Mouse (Mus musculus): Measurements from ENCODE around the gene Smagp. TPM values are rescaled to one million over a fixed set of nuclear protein-coding genes. Genes with fewer than 3 reads are reported as not detected.

Smagp gene
- 9.2 and 10.1 TPM in 2 replicates for polyA plus RNA-seq (2015; fragmentation: Nextera tagmentation; extraction: Ambion mirVana)

DNA sequence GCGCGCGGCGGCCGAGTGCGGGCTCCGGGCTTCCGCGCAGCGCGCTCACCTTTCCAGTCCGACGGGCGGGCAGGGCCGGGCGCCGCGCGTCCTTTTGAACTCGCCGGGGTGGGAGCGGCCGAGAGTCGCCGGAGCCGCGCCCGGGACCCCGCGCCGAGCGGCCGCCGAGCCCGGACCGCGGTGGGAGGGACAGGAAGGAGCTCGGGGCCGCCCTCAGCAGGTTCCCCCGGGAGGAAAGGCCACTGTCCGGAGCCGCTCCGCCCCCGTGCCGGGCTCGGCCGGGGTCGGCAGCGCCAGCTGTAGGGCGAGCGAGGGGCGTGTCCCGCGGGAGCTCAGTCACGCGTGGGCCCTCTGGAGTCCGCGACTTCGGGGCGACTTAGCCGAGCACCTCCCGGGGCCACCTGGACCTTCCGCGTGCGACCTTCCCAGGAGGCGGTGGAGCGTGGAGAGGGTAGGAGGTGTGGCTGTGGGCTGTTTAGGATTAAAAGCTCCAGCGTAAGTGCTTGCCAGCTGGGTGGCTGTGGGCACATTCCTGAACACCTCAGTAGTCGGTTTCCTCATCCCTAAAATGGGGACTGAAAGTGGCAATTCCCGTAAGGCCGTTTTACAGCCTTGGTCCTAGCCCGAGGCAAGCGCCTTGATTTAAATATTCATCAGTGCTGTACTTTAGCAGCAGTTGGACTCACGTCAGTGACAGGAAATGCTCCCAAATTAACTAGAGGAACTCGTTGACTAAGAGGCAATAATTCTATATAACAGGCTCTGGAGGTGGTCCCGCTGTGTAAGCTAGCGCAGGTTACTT, at the start of gene Smagp:
Gene Smagp, minus strand, starts transcription at position 241 of the 802 bp plus-strand sequence.
- peaks cover 69% of the 10 kb centered on the region for H3K27me3 ChIP-seq

GRCm38 (mm10) chr15:100686434-100686833, 49.7 kb upstream of the Smagp start:
- no peak overlapping the region for H3K27ac ChIP-seq
- H3K4me3 ChIP-seq: no peak overlapping the region
- H3K9ac ChIP-seq: no peak overlapping the region
- H3K9me3 ChIP-seq: peaks cover 9% of the 10 kb centered on the region
- H3K4me1 ChIP-seq: peaks cover 6% of the 10 kb centered on the region; the same call in 1 of the 2 replicates
- no peaks in the 10 kb centered on the region for H3K36me3 ChIP-seq
- peaks cover 10% of the 10 kb centered on the region; the same call in 1 of the 2 replicates for H3K27me3 ChIP-seq
- WGBS: 81% methylated on average over 6 of the region's 6 CpGs
- ATAC-seq (ENCODE audit: insufficient number of reproducible peaks, insufficient read depth, low FRiP score, low TSS enrichment, low read depth): no peak
- no peak overlapping the region for H3K4me2 ChIP-seq

More for the DNA sequence above, at the start of gene Smagp:
- Histone ChIP-seq H3K4me2 (peak within 1 kb of the TSS; percentile 98), H3K36me3 (no peaks in the 10 kb centered on the region), H3K27ac (no peak within 1 kb of the TSS), H3K9me3 (no peaks in the 10 kb centered on the region), H3K4me1 (peaks cover 17% of the 10 kb centered on the region), H3K9ac (peak within 1 kb of the TSS; percentile 64), H3K4me3 (peak within 1 kb of the TSS; percentile 56)
- no peak for ATAC-seq (ENCODE audit: insufficient number of reproducible peaks, insufficient read depth, low FRiP score, low TSS enrichment, low read depth)
- WGBS: under 1% methylated on average over 77 of the region's 77 CpGs

DNA sequence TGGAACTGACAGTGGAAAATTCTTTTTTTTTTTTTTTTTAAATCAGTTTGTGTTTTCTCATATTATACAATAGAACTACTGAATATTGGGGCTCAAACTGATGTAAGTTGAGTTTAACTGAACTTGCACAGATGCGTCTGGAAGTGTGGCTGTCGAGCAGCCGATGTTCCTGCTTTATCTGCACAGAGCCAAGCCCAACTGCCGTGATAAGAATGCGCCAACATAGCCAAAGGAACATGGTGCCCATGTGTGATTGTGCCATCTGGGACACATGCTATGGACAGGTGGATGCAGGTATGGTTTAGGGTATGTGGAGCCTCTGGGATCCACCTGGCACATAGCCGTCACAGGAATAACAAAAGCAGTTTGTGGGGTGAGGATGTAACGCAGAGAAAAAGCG, 49.1 kb upstream of the Smagp start:
- 83% methylated on average over 8 of the region's 8 CpGs for WGBS
- Histone ChIP-seq H3K9me3 (peaks cover 9% of the 10 kb centered on the region), H3K4me3 (no peak overlapping the region), H3K4me1 (peaks cover 6% of the 10 kb centered on the region; the same call in 1 of the 2 replicates), H3K9ac (no peak overlapping the region), H3K4me2 (no peak overlapping the region), H3K36me3 (no peaks in the 10 kb centered on the region), H3K27me3 (peaks cover 10% of the 10 kb centered on the region; the same call in 1 of the 2 replicates), H3K27ac (no peak overlapping the region)
- ATAC-seq (ENCODE audit: insufficient number of reproducible peaks, insufficient read depth, low FRiP score, low TSS enrichment, low read depth): no peak

DNA sequence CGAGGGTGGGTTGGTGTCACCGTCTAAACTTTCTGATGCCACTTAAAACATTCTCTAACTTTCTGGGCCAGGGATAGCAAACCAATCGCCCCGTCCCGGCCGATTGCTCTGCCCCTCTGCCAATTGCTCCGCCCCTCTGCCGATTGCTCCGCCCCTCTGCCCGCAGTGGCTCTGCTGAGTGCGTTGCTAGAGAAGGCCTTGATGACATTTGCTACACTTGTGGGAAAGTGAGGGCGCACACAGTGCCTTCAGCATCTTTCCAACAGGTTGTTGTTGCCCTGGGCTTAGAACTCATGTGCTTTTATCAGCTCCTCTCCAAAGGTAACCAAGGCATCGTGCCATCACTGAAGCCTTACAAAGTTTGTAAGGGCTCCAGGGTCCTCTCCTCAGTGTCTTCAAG, 48.5 kb upstream of the Smagp start:
- Histone ChIP-seq H3K4me2 (no peak overlapping the region; the same call in 1 of the 2 replicates), H3K27me3 (peaks cover 10% of the 10 kb centered on the region; the same call in 1 of the 2 replicates), H3K36me3 (no peaks in the 10 kb centered on the region), H3K4me3 (no peak overlapping the region), H3K4me1 (peaks cover 6% of the 10 kb centered on the region; the same call in 1 of the 2 replicates), H3K9me3 (peaks cover 6% of the 10 kb centered on the region), H3K9ac (no peak overlapping the region), H3K27ac (no peak overlapping the region)
- ATAC-seq (ENCODE audit: insufficient number of reproducible peaks, insufficient read depth, low FRiP score, low TSS enrichment, low read depth): no peak
- 24% methylated on average over 13 of the region's 13 CpGs for WGBS

DNA sequence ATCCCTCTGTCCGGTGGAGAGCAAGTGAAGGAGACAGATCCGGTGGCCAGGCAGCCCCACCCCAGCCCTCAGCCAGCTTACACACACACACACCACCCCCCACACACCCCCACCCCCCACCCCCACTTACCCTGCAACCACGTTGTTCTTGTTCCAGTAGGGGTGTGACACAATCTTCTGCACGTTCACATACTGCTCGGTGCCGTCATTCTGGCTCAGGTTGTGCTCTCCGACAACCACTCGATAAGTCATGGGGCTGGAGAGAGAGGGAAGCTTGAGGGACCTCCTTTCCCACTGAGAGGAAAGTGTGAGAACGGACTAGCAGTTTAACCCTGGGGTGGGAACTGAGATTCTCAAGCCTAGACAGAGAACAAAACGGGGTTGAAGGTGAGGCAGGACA, 47.7 kb upstream of the Smagp start:
- no peak overlapping the region for H3K9ac ChIP-seq
- WGBS: 69% methylated on average over 10 of the region's 10 CpGs
- peaks cover 10% of the 10 kb centered on the region; the same call in 1 of the 2 replicates for H3K27me3 ChIP-seq
- ATAC-seq (ENCODE audit: insufficient number of reproducible peaks, insufficient read depth, low FRiP score, low TSS enrichment, low read depth): no peak
- H3K27ac ChIP-seq: no peak overlapping the region
- peaks cover 6% of the 10 kb centered on the region; the same call in 1 of the 2 replicates for H3K4me1 ChIP-seq
- H3K9me3 ChIP-seq: no peaks in the 10 kb centered on the region
- no peak overlapping the region for H3K4me3 ChIP-seq
- no peak overlapping the region for H3K4me2 ChIP-seq
- no peaks in the 10 kb centered on the region for H3K36me3 ChIP-seq

- Histone ChIP-seq H3K36me3 (no peaks in the 10 kb centered on the region), H3K4me2 (no peak overlapping the region), H3K4me3 (no peak overlapping the region), H3K9ac (no peak overlapping the region), H3K4me1 (peaks cover 6% of the 10 kb centered on the region; the same call in 1 of the 2 replicates), H3K27ac (no peak overlapping the region), H3K27me3 (peaks cover 10% of the 10 kb centered on the region; the same call in 1 of the 2 replicates), H3K9me3 (no peaks in the 10 kb centered on the region)
- ATAC-seq (ENCODE audit: insufficient number of reproducible peaks, insufficient read depth, low FRiP score, low TSS enrichment, low read depth): no peak
- 44% methylated on average over 2 of the region's 2 CpGs for WGBS
Measured at GRCm38 (mm10) chr15:100683041-100683440, 46.3 kb upstream of the Smagp start.

- Histone ChIP-seq H3K36me3 (no peaks in the 10 kb centered on the region), H3K4me1 (peaks cover 3% of the 10 kb centered on the region; the same call in 1 of the 2 replicates), H3K9me3 (no peaks in the 10 kb centered on the region), H3K9ac (no peak overlapping the region), H3K4me3 (no peak overlapping the region), H3K4me2 (no peak overlapping the region), H3K27ac (no peak overlapping the region), H3K27me3 (peaks cover 10% of the 10 kb centered on the region; the same call in 1 of the 2 replicates)
- WGBS: 32% methylated on average over 7 of the region's 7 CpGs
- ATAC-seq (ENCODE audit: insufficient number of reproducible peaks, insufficient read depth, low FRiP score, low TSS enrichment, low read depth): no peak
Measured at GRCm38 (mm10) chr15:100681770-100682169, 45.0 kb upstream of the Smagp start.

DNA sequence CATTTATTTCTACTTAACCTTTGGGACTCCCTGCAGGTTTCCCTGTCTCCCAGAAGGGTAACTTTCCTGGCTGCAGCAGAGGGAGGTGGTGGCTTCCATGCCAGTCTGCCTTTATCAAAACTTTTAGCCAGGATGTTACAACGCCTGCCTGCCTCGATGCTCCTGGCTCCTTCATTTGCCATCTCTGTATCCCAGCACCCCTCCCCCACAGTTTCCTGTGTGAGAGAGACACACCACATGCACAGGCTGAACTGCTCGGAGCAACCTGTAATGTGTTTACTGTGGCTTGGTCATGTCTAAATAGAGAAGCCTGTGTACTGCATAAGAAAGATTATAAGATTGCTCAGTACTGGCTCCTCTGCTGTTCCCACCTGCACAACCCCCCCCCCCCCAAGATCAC, 43.6 kb upstream of the Smagp start:
- WGBS: 39% methylated on average over 3 of the region's 3 CpGs
- Histone ChIP-seq H3K36me3 (no peaks in the 10 kb centered on the region), H3K9me3 (no peaks in the 10 kb centered on the region), H3K4me1 (peaks cover 3% of the 10 kb centered on the region; the same call in 1 of the 2 replicates), H3K4me2 (no peak overlapping the region), H3K9ac (no peak overlapping the region), H3K27me3 (peaks cover 8% of the 10 kb centered on the region; the same call in 1 of the 2 replicates), H3K27ac (no peak overlapping the region), H3K4me3 (no peak overlapping the region)
- no peak for ATAC-seq (ENCODE audit: insufficient number of reproducible peaks, insufficient read depth, low FRiP score, low TSS enrichment, low read depth)

GRCm38 (mm10) chr15:100679005-100679404, 42.3 kb upstream of the Smagp start:
- no peaks in the 10 kb centered on the region for H3K4me1 ChIP-seq
- H3K9me3 ChIP-seq: no peaks in the 10 kb centered on the region
- WGBS: 90% methylated on average over 14 of the region's 14 CpGs
- no peak overlapping the region for H3K4me2 ChIP-seq
- no peak overlapping the region for H3K9ac ChIP-seq
- H3K36me3 ChIP-seq: no peaks in the 10 kb centered on the region
- H3K4me3 ChIP-seq: no peak overlapping the region
- no peak overlapping the region for H3K27ac ChIP-seq
- no peak for ATAC-seq (ENCODE audit: insufficient number of reproducible peaks, insufficient read depth, low FRiP score, low TSS enrichment, low read depth)
- H3K27me3 ChIP-seq: no peaks in the 10 kb centered on the region

GRCm38 (mm10) chr15:100678581-100678980, 41.8 kb upstream of the Smagp start:
- ATAC-seq (ENCODE audit: insufficient number of reproducible peaks, insufficient read depth, low FRiP score, low TSS enrichment, low read depth): no peak
- Histone ChIP-seq H3K27me3 (no peaks in the 10 kb centered on the region), H3K27ac (no peak overlapping the region), H3K4me3 (no peak overlapping the region), H3K4me2 (no peak overlapping the region), H3K9me3 (no peaks in the 10 kb centered on the region), H3K4me1 (no peaks in the 10 kb centered on the region), H3K36me3 (no peaks in the 10 kb centered on the region), H3K9ac (no peak overlapping the region)
- WGBS: 61% methylated on average over 12 of the region's 12 CpGs

DNA sequence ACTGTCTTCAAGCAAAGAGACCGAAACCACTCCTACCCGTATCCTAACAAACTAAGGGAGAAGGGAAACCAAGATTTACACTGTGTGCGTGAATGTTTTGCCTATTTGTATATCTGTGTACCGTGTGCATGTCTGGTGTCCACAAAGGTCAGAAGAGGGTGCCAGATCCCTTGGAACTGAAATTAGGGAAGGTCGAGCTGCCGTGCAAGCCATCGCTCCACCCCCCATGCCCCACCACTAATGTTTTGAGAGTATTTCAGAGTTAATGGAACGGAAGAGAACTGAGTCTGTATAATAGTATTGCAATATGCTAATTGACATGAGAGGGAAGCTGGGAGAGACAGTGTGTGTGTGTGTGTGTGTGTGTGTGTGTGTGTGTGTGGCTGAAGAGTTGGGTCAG, 40.9 kb upstream of the Smagp start:
- no peak for ATAC-seq (ENCODE audit: insufficient number of reproducible peaks, insufficient read depth, low FRiP score, low TSS enrichment, low read depth)
- 88% methylated on average over 8 of the region's 8 CpGs for WGBS
- Histone ChIP-seq H3K4me2 (no peak overlapping the region), H3K27ac (no peak overlapping the region), H3K4me1 (no peaks in the 10 kb centered on the region), H3K36me3 (no peaks in the 10 kb centered on the region), H3K9ac (no peak overlapping the region), H3K4me3 (no peak overlapping the region), H3K27me3 (no peaks in the 10 kb centered on the region), H3K9me3 (no peaks in the 10 kb centered on the region)

DNA sequence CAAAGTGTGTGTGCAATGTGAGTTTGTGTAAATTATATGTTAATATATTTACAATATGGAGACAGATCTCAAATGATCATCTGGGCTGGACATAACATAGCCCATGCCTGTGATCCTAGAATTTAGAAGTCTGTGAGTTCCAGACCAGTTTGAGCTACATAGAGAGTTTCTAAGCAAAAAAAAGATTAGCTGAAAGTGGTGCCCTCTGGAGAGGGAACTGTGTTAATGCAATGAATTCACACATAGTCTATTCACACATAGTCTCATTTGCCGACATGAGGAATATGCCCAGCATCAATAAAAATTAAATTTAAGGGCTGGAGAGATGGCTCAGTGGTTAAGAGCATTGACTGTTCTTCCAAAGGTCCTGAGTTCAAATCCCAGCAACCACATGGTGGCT, 39.8 kb upstream of the Smagp start:
- ATAC-seq (ENCODE audit: insufficient number of reproducible peaks, insufficient read depth, low FRiP score, low TSS enrichment, low read depth): no peak
- H3K9me3 ChIP-seq: no peaks in the 10 kb centered on the region
- H3K4me3 ChIP-seq: no peak overlapping the region
- no peak overlapping the region for H3K27ac ChIP-seq
- no peaks in the 10 kb centered on the region for H3K4me1 ChIP-seq
- H3K9ac ChIP-seq: no peak overlapping the region
- no peak overlapping the region for H3K4me2 ChIP-seq
- H3K36me3 ChIP-seq: no peaks in the 10 kb centered on the region
- 86% methylated on average over 1 of the region's 1 CpGs for WGBS
- no peaks in the 10 kb centered on the region for H3K27me3 ChIP-seq

All from embryonic facial prominence, embryonic 13.5 days (tissue).